Mouse (Mus musculus): ENCODE results near the gene Eif3a. TPM values are rescaled to one million over a fixed set of nuclear protein-coding genes. Genes with fewer than 3 reads are reported as not detected.
A peak's percentile ranks its signal among the peaks of the same experiment; 100 is the strongest.

The Eif3a gene
- 167 and 171 TPM in 2 replicates for polyA plus RNA-seq (2016; fragmentation: Nextera tagmentation; extraction: Ambion mirVana)

- DNase-seq (ENCODE audit: low spot score), result peak; percentile 95
- under 1% methylated on average over 57 of the region's 57 CpGs for WGBS
Observed at GRCm38 (mm10) chr19:60790551-60791161, at the start of gene Eif3a. Gene Eif3a (minus strand): TSS chr19:60790658.

GRCm38 (mm10) chr19:60837747-60838146 lies 47.3 kb upstream of the Eif3a start:
- H3K36me3 ChIP-seq (replicated peaks), result peaks cover 77% of the 10 kb centered on the region
- H3K4me1 ChIP-seq, result no peaks in the 10 kb centered on the region
- 89% methylated on average over 1 of the region's 1 CpGs for WGBS

More at GRCm38 (mm10) chr19:60790551-60791161, at the start of gene Eif3a:
- Histone ChIP-seq H3K27ac (replicated peaks) (peak within 1 kb of the TSS; percentile 99), H3K27me3 (replicated peaks; ENCODE audit: low read depth, poor library complexity, severe bottlenecking) (no peaks in the 10 kb centered on the region), H3K9me3 (no peaks in the 10 kb centered on the region), H3K4me3 (peak within 1 kb of the TSS; percentile 98), H3K36me3 (replicated peaks) (0 out of 2 replicates have a peak, but pooled peaks cover 3% of the 10 kb centered on the region), H3K4me1 (peaks cover 31% of the 10 kb centered on the region)

GRCm38 (mm10) chr19:60818677-60819076 lies 28.2 kb upstream of the Eif3a start:
- Histone ChIP-seq H3K4me3 (no peak overlapping the region), H3K27me3 (replicated peaks; ENCODE audit: low read depth, poor library complexity, severe bottlenecking) (no peaks in the 10 kb centered on the region), H3K36me3 (replicated peaks) (peaks cover 83% of the 10 kb centered on the region), H3K4me1 (no peaks in the 10 kb centered on the region), H3K9me3 (no peaks in the 10 kb centered on the region), H3K27ac (replicated peaks) (no peak overlapping the region)
- WGBS, result 88% methylated on average over 6 of the region's 6 CpGs
- no peak for DNase-seq (ENCODE audit: low spot score)

More at GRCm38 (mm10) chr19:60837747-60838146, 47.3 kb upstream of the Eif3a start:
- H3K4me3 ChIP-seq, result no peak overlapping the region
- H3K27me3 ChIP-seq (replicated peaks; ENCODE audit: low read depth, poor library complexity, severe bottlenecking), result no peaks in the 10 kb centered on the region
- H3K27ac ChIP-seq (replicated peaks), result no peak overlapping the region
- no peaks in the 10 kb centered on the region for H3K9me3 ChIP-seq
- peak; percentile 76 for DNase-seq (ENCODE audit: low spot score)

- H3K36me3 ChIP-seq (replicated peaks), result peaks cover 28% of the 10 kb centered on the region
- no peak for DNase-seq (ENCODE audit: low spot score)
- H3K4me1 ChIP-seq, result peaks cover 18% of the 10 kb centered on the region
- H3K4me3 ChIP-seq, result no peak overlapping the region
- H3K9me3 ChIP-seq, result no peaks in the 10 kb centered on the region
- no peaks in the 10 kb centered on the region for H3K27me3 ChIP-seq (replicated peaks; ENCODE audit: low read depth, poor library complexity, severe bottlenecking)
- no peak overlapping the region for H3K27ac ChIP-seq (replicated peaks)
- WGBS, result 98% methylated on average over 6 of the region's 6 CpGs
Observed at GRCm38 (mm10) chr19:60813133-60813532, 22.7 kb upstream of the Eif3a start.

- Histone ChIP-seq H3K4me1 (peaks cover 18% of the 10 kb centered on the region), H3K36me3 (replicated peaks) (peaks cover 19% of the 10 kb centered on the region), H3K27ac (replicated peaks) (peak overlapping the region; percentile 87), H3K9me3 (no peaks in the 10 kb centered on the region), H3K27me3 (replicated peaks; ENCODE audit: low read depth, poor library complexity, severe bottlenecking) (no peaks in the 10 kb centered on the region), H3K4me3 (peak overlapping the region; percentile 84)
- DNase-seq (ENCODE audit: low spot score), result no peak
- WGBS, result 29% methylated on average over 10 of the region's 10 CpGs
Observed at GRCm38 (mm10) chr19:60812036-60812389, 21.6 kb upstream of the Eif3a start.

- H3K27ac ChIP-seq (replicated peaks), result peak within 1 kb of the TSS; percentile 87
Observed at GRCm38 (mm10) chr19:60811098-60812035, 20.9 kb upstream of the Eif3a start, which contains the start of gene Fam45a. Gene Fam45a (plus strand): TSS chr19:60811585.

GRCm38 (mm10) chr19:60809927-60810326 lies 19.5 kb upstream of the Eif3a start:
- DNase-seq (ENCODE audit: low spot score), result no peak
- WGBS, result 89% methylated on average over 2 of the region's 2 CpGs
- Histone ChIP-seq H3K4me1 (peaks cover 18% of the 10 kb centered on the region), H3K27me3 (replicated peaks; ENCODE audit: low read depth, poor library complexity, severe bottlenecking) (no peaks in the 10 kb centered on the region), H3K4me3 (no peak overlapping the region), H3K9me3 (no peaks in the 10 kb centered on the region), H3K36me3 (replicated peaks) (peaks cover 1% of the 10 kb centered on the region), H3K27ac (replicated peaks) (no peak overlapping the region)

More at GRCm38 (mm10) chr19:60811098-60812035, 20.9 kb upstream of the Eif3a start, which contains the start of gene Fam45a:
- Histone ChIP-seq H3K9me3 (no peaks in the 10 kb centered on the region), H3K4me3 (peak within 1 kb of the TSS; percentile 84), H3K27me3 (replicated peaks; ENCODE audit: low read depth, poor library complexity, severe bottlenecking) (no peaks in the 10 kb centered on the region), H3K36me3 (replicated peaks) (peaks cover 13% of the 10 kb centered on the region), H3K4me1 (peaks cover 18% of the 10 kb centered on the region)
- 2% methylated on average over 45 of the region's 45 CpGs for WGBS
- DNase-seq (ENCODE audit: low spot score), result peak; percentile 93

GRCm38 (mm10) chr19:60804903-60805302 lies 14.4 kb upstream of the Eif3a start:
- Histone ChIP-seq H3K36me3 (replicated peaks) (no peaks in the 10 kb centered on the region), H3K9me3 (no peaks in the 10 kb centered on the region), H3K4me1 (no peaks in the 10 kb centered on the region), H3K27me3 (replicated peaks; ENCODE audit: low read depth, poor library complexity, severe bottlenecking) (no peaks in the 10 kb centered on the region; the same call in 1 of the 2 replicates), H3K4me3 (no peak overlapping the region), H3K27ac (replicated peaks) (no peak overlapping the region)
- 73% methylated on average over 2 of the region's 2 CpGs for WGBS
- no peak for DNase-seq (ENCODE audit: low spot score)

- Histone ChIP-seq H3K4me1 (no peaks in the 10 kb centered on the region), H3K4me3 (no peak overlapping the region), H3K27me3 (replicated peaks; ENCODE audit: low read depth, poor library complexity, severe bottlenecking) (no peaks in the 10 kb centered on the region; the same call in 1 of the 2 replicates), H3K27ac (replicated peaks) (no peak overlapping the region), H3K9me3 (no peaks in the 10 kb centered on the region), H3K36me3 (replicated peaks) (no peaks in the 10 kb centered on the region)
- WGBS, result 83% methylated on average over 7 of the region's 7 CpGs
- DNase-seq (ENCODE audit: low spot score), result no peak
Observed at GRCm38 (mm10) chr19:60799867-60800569, 9.6 kb upstream of the Eif3a start.

GRCm38 (mm10) chr19:60797415-60797814 lies 7.0 kb upstream of the Eif3a start:
- WGBS, result 92% methylated on average over 2 of the region's 2 CpGs
- Histone ChIP-seq H3K36me3 (replicated peaks) (no peaks in the 10 kb centered on the region), H3K4me3 (no peak overlapping the region), H3K27ac (replicated peaks) (no peak overlapping the region), H3K4me1 (no peaks in the 10 kb centered on the region), H3K9me3 (no peaks in the 10 kb centered on the region), H3K27me3 (replicated peaks; ENCODE audit: low read depth, poor library complexity, severe bottlenecking) (no peaks in the 10 kb centered on the region; the same call in 1 of the 2 replicates)
- no peak for DNase-seq (ENCODE audit: low spot score)

GRCm38 (mm10) chr19:60795244-60795643 lies 4.8 kb upstream of the Eif3a start:
- no peaks in the 10 kb centered on the region for H3K27me3 ChIP-seq (replicated peaks; ENCODE audit: low read depth, poor library complexity, severe bottlenecking)
- 85% methylated on average over 2 of the region's 2 CpGs for WGBS
- no peak overlapping the region for H3K4me3 ChIP-seq
- peaks cover 4% of the 10 kb centered on the region; the same call in 1 of the 2 replicates for H3K4me1 ChIP-seq
- H3K36me3 ChIP-seq (replicated peaks), result no peaks in the 10 kb centered on the region
- H3K27ac ChIP-seq (replicated peaks), result no peak overlapping the region
- no peak for DNase-seq (ENCODE audit: low spot score)
- H3K9me3 ChIP-seq, result no peaks in the 10 kb centered on the region

GRCm38 (mm10) chr19:60793170-60793707 lies 2.8 kb upstream of the Eif3a start:
- H3K36me3 ChIP-seq (replicated peaks), result no peaks in the 10 kb centered on the region
- DNase-seq (ENCODE audit: low spot score), result no peak
- peaks cover 12% of the 10 kb centered on the region for H3K4me1 ChIP-seq
- WGBS, result 85% methylated on average over 2 of the region's 2 CpGs
- no peaks in the 10 kb centered on the region for H3K9me3 ChIP-seq
- H3K4me3 ChIP-seq, result no peak overlapping the region
- no peak overlapping the region for H3K27ac ChIP-seq (replicated peaks)
- H3K27me3 ChIP-seq (replicated peaks; ENCODE audit: low read depth, poor library complexity, severe bottlenecking), result no peaks in the 10 kb centered on the region
